Mouse (Mus musculus) cortical plate, adult 2 months (tissue): ENCODE results near the gene Slc36a3. TPM values are rescaled to one million over a fixed set of nuclear protein-coding genes. Genes with fewer than 3 reads are reported as not detected.

ENCODE experiments used
- H3K27ac ChIP-seq: fragments of 200-500 bp; 2 replicates; pipeline ENCODE4 v1.5.1; 2012; ENCODE audit warnings: low read length, control low read depth, inconsistent platforms; ENCODE audit not compliant: insufficient read depth
- H3K4me1 ChIP-seq: fragments of 200-500 bp; 2 replicates; pipeline ENCODE4 v1.6.1; 2011; ENCODE audit warnings: low read length; ENCODE audit not compliant: control insufficient read depth, insufficient read depth
- H3K4me3 ChIP-seq: fragments of 200-500 bp; 2 replicates; pipeline ENCODE4 v1.5.1; 2011; ENCODE audit warnings: mild to moderate bottlenecking, low read length, control low read depth; ENCODE audit not compliant: insufficient read depth
- CTCF ChIP-seq: fragments of 200-500 bp; IDR thresholded peaks from 2 replicates; pipeline ENCODE4 v1.5.1; 2011; ENCODE audit warnings: mild to moderate bottlenecking, control low read depth, low read length; ENCODE audit not compliant: insufficient read depth; ENCODE audit errors: extremely low read depth
- POLR2A ChIP-seq: fragments of 200-500 bp; IDR thresholded peaks from 2 replicates; pipeline ENCODE4 v1.6.1; 2011; ENCODE audit warnings: mild to moderate bottlenecking, low read length, control low read depth; ENCODE audit not compliant: insufficient read depth; ENCODE audit errors: extremely low read depth
- polyA plus RNA-seq: library from polyadenylated mRNA; depleted of rRNA; stranded (reverse); fragments of >200 nt; gene quantifications from 2 replicates; pipeline ENCODE4 v1.2.3, GENCODE M21; 2012; rRNA removed

The Slc36a3 gene
- polyA plus RNA-seq, 1 experiment, result not detected

GRCm38 (mm10) chr11:55081206-55081605, 70.3 kb downstream of the Slc36a3 start:
- no peak overlapping the region for H3K27ac ChIP-seq
- H3K4me1 ChIP-seq, result no peaks in the 10 kb centered on the region
- no peak overlapping the region for H3K4me3 ChIP-seq
- TF ChIP-seq POLR2A (no peak), CTCF (no peak)

- Histone ChIP-seq H3K4me3 (no peak overlapping the region), H3K27ac (no peak overlapping the region), H3K4me1 (no peaks in the 10 kb centered on the region)
- no peak for TF ChIP-seq POLR2A
- no peak for TF ChIP-seq CTCF
Measured at GRCm38 (mm10) chr11:55079180-55079579, 72.3 kb downstream of the Slc36a3 start.

GRCm38 (mm10) chr11:55078502-55078901, 73.0 kb downstream of the Slc36a3 start:
- Histone ChIP-seq H3K4me1 (no peaks in the 10 kb centered on the region), H3K27ac (no peak overlapping the region), H3K4me3 (no peak overlapping the region)
- no peak for TF ChIP-seq POLR2A
- no peak for TF ChIP-seq CTCF

- H3K4me3 ChIP-seq, result peak within 1 kb of the TSS; percentile 45
- H3K27ac ChIP-seq, result no peak within 1 kb of the TSS
- no peak for TF ChIP-seq CTCF
- no peak for TF ChIP-seq POLR2A
- H3K4me1 ChIP-seq, result no peaks in the 10 kb centered on the region
Measured at GRCm38 (mm10) chr11:55077331-55078231, 73.9 kb downstream of the Slc36a3 start, which contains the start of gene Ccdc69. Gene Ccdc69, minus strand, starts transcription at chr11:55078131.

GRCm38 (mm10) chr11:55076234-55076633, 75.3 kb downstream of the Slc36a3 start:
- Histone ChIP-seq H3K4me3 (no peak overlapping the region), H3K4me1 (no peaks in the 10 kb centered on the region), H3K27ac (no peak overlapping the region)
- no peak for TF ChIP-seq CTCF
- TF ChIP-seq POLR2A, result no peak

GRCm38 (mm10) chr11:55075602-55076001, 75.9 kb downstream of the Slc36a3 start:
- TF ChIP-seq POLR2A, result no peak
- H3K4me1 ChIP-seq, result no peaks in the 10 kb centered on the region
- H3K27ac ChIP-seq, result no peak overlapping the region
- no peak overlapping the region for H3K4me3 ChIP-seq

Other genes with a start within 250 kb of the Slc36a3 start
- gene Gpx3, start 249.3 kb downstream of the Slc36a3 start, polyA plus RNA-seq, result 4.1 and 5.9 TPM in 2 replicates
- gene Tnip1, start 188.8 kb downstream of the Slc36a3 start, polyA plus RNA-seq, result 22.7 and 25.3 TPM in 2 replicates
- gene Anxa6, start 118.3 kb downstream of the Slc36a3 start, polyA plus RNA-seq, result 89.3 and 93.8 TPM in 2 replicates
- 0.58 and 0.72 TPM in 2 replicates for gene Ccdc69, start 73.6 kb downstream of the Slc36a3 start, polyA plus RNA-seq
- gene Gm2a, start 53.6 kb downstream of the Slc36a3 start, polyA plus RNA-seq, result 44.2 and 44.4 TPM in 2 replicates
- 0.53 and 0.75 TPM in 2 replicates for gene Slc36a2, start 33.4 kb upstream of the Slc36a3 start, polyA plus RNA-seq
- gene Slc36a1, start 52.6 kb upstream of the Slc36a3 start, polyA plus RNA-seq, result 33.5 and 35.9 TPM in 2 replicates
- 0.06 and 0.09 TPM in 2 replicates for gene Fat2, start 184.9 kb upstream of the Slc36a3 start, polyA plus RNA-seq